Mouse (Mus musculus) ovary, postnatal 10 days (tissue): Measurements from ENCODE around the gene Dnm3.

Experiments used
- DNase-seq: peaks from one replicate; pipeline ENCODE4 v3.0.0; 2022; ENCODE audit warnings: low spot score

The Dnm3 gene

DNA sequence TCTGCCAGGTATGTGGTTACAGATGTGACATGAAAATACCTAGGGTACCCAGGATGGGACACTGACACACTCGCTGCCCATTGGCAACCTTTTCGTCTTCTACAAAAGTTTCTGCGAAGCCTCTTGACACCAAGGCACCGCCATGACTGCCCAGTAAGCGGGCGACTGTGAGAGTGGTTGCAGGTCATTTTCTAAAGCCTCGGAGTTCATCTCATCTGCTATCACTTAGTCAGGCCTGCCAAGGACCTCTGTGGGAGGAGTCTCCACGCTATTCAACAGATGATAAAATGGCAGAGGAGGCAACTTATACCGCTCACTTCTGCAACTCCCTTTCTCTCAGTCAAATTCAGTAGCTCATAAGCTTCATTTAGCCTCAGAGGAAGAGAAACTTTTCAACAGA is 268.8 kb downstream of the Dnm3 start:
- DNase-seq = no peak

DNA sequence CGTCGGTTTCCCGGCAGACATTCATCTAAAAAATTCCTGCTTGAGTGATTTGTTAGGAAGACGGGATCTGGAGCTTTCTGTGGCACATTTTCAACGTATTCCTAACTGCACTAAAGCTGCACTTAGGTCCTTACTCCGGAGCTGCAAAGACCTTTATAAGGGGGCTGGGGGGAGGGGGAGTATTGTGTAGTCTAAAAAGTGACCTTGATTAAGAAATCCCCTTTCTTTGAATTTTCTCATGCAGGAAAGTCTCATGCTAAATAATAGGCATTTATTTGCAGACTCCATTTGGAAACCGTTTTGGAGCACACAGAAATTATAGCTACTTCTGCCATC is 270.2 kb downstream of the Dnm3 start:
- DNase-seq = no peak

DNA sequence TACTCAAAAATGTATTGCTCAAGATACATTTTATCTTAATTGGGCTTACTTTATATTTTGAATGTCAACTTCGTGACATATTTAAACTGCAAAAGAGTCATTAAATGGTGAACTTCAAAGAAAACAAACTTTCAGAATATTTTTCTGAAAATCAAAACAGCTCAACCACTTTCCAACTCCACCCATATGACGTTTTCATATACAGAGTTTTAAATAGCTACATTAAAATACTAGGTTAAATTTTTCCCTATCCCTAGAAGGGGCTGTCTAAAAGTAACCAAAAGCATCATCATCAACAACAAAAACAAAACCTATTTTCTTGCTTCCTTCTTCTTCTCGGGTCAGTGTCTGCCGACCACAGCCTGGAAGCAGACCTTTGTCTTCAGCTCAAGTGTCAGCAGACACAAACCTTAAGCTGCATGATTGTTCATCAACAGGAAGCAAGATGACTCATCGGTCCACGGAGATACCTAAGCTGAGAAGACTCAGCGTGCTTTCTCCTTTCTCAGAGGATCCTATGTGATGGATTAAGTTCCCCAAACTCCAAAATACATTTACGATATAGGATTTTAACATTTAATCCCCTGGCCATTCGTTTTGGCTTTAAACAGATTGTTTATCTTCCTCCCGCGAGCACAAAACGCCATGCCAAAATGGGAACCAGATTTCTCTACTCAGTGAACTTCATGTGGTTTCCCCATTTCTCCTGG is 270.7 kb downstream of the Dnm3 start:
- no peak for DNase-seq

DNA sequence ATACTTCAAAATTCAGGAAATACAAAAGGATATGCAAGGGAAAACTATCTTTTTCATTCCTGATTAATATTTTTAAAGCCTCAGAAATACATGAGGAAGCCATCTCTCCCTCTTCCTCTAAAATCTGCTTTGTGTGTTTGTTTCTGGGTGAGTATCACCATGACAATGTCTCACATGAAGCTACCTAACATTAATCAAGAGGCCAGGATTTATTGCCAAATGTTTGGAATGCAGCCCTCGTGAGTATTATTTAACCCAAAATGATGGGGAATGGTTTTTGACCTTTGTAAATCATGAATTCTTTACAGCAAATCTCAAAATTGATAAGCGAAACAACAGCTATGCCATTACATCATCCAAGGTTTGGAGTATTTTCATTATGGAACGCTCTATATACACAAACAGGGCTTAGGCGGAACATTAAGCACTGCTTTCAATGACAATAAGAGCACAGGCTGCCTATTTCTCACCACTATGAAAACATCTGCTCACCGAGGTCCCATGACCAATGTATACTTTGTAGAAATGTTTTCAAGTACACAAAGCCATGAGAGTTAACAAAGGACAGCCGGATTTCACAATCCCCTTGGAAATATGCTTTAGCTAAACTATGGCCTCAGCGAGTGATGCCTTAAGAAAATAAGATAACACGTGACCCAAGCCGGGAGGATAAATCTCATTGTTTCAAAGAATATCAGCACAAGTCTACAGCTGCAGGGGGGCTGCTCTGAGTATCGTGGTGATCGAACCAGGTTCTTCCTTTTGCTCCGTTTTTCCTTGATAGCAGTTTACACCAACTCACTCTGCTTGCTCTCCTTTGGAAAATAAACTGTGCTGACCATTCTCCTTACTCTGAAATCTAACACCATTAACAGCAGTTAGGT is 275.1 kb downstream of the Dnm3 start:
- DNase-seq = no peak

DNA sequence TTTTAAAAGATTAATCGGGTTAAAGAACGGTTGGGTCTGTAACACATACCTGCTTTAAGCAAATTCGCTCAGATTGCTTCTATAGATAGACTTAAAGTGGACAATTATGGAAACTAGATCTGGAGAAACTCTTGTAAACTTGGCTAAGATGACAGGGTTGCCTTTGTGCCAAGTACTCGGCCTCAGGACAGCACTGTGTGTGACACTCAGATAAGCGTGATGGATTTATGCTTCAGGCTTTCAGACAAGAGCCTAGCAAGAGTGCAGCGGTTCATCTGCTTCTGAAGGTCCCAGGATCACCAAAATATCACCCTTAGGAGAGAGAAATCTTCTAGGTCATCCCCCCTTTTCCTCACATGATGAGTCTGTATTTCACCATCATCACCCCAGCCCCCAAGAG is 277.4 kb downstream of the Dnm3 start:
- DNase-seq = no peak

DNA sequence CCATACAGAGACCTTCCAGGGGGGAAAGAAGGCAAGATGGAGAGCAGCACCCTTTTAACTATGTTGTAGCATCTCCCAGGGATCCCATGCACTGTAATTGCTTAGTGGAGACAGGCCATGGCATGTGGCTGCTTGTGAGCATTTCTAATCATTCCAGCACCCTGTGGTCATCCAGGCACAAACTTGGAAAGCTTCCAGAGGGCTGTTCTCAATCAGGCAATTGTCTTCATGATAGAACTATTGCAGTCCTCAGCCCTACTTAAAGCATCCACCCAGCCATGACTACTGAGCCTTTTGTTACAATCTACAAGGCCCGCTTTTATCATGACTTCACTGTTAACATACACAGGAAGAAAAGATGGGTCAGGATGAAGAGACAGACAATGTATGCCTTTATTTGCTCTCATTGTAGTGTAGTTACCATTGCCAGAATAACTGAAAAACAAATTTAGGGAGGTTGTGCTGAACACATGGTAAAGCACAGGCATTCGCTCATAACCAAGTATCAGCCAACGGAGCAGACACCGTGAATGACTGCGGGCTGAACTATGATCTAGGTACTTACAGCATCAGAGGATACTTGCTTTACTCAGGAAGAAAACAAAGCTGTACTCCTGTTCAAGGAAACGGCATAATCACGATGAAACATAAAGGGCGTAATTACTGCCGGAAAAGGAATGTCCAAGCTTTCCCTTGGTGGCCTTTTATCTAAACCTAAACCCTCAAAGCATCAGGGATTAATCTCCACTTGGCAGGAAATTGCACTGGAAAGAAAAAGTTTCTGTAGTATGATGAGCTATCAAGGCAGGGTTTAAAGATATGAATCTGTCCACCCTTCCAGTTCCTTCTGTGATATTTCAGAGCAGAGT is 280.8 kb downstream of the Dnm3 start:
- no peak for DNase-seq

DNA sequence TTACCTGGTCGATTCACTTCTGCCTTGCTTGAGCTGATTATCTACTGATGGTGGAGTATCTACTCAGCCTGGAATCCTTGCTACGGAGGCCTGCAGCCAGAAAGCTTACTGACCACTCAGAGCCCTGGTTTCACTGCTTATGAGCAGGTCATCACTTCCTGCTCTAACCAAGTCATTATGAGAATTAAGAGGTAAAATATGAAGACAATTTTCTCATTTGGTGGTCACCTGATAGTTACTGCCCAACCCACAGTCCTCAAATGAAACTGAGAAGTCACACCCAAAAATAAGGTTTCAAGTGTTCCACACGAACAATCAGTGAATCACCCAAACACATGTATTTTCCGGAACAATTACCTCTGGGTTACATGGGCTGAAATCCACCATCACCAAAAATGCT is 289.1 kb downstream of the Dnm3 start:
- no peak for DNase-seq

DNA sequence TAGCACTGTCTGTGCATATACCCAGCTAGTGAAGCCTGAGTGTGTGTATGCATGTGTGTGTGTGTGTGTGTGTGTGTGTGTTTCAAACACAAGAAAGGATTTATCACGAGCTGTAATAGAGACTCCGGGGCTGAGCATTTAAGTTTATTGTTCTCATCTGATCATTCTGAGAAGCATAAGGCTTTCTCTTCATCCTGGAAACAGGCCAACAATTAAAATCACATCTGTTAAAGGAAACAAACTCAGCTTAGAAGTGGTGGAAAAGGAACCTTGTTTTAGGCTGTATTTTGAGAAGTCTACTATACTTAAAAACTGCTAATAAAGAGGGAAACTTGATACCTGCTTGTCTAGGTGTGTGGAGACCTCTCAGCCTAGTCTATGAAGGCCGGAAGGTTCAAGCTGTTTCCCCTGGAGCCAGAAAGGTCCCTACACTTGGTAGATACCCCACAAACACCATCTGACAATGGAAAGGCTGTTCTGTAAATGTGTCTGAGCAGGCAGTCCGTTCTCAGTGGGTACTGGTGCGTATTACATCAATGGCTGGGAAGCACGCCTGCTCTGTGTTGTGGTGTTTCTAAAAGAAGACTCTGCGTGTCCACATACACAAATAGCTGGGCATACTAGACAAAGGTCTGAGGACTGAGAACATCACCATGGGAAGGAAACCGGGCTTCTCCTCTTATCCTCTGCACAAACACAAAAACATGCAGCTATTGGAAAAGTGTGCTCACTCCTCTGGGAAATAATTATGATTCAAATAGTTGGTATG is 290.3 kb downstream of the Dnm3 start:
- no peak for DNase-seq

DNA sequence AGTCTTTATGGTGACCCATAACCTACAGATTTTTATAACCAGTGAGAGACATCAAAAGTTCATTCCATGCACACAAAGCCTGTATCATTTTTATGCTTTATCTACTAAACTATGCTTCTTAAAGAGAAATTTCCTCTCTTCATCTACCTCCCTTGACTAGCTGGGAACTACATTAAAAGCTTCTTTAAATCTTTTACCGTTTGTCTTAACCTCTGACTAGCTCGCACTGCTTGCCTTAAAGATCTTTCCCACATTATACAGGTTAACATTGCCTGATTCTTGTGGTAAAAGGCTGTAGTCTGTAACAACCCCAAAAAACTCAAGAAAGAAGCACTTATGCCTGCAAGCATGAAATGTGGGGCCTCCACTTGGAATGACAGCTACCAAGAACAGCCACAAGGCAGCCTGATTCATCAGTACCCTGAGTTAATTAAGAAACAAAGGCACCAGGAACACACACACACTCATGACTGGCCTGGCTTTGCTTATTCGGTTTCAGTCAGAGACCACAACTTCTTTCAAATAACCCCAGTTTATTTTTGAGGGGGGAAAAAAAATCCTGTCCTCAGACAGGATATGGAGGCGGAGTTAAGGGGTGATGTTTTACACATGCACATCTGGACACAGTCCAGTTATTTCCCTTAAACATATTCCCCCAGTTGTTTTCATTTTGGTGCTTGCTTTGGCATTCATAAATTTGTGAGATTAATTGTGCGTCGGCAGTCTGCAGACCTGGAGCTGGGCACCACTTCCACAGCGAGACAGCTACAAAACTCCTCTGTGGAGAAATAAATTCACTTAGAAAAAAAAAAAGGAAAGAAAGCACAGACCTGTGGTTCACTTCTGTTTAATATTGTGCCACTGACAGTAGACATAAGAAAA is 291.1 kb downstream of the Dnm3 start:
- DNase-seq = no peak

DNA sequence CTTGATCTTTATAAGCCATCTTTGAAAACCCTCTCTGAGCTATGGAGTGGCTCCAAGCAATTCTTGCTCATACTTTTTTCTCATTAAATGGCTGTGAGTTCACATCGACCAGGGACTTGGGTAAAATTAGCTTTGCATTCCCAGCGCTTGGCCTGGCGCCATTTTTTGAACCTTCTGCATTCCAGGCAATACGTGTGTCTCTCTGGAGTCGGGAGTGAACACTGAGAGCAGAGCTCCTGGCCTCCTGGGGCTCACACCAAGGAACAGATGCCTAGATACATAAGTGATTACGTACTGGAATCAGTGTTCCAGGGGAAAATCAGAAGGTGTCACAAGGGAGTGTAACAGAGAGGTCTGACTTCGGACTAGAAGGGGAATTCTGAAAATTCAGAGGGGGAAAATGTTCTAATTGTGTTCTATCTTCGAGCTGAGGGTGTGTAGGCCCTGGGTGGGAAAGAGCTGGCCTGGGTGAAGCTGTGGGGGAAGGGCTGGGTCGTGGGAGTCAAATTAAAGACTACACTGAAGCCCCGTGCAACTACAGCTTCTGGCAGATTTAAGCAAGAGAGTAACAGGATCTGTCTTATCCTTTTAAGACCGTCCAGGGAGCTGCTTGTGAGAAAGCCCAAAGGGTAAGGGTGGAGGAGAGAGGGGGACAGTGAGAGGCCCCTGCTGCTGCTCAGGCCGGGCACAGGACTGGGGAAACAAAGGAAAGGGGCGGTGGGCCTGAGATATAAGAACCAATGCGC is 293.7 kb downstream of the Dnm3 start:
- DNase-seq = no peak

DNA sequence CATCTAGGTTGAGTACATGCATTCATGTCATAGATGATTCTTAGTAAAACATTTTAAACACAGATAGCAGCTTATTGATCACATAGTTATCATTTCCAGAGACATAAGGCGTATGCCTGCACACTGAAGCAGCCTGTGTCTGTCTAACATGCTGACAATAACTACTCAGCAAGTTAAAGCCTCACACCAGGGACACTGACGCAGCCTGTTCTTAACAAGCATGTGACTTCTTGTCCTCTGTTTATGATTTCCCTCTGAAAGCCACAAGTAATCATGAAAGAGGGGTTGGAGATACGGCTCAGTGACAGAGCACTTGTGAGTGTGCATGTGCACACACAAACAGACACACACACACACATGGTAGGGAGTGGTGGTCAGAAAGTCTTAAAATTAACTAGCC is 294.4 kb downstream of the Dnm3 start:
- DNase-seq = no peak

DNA sequence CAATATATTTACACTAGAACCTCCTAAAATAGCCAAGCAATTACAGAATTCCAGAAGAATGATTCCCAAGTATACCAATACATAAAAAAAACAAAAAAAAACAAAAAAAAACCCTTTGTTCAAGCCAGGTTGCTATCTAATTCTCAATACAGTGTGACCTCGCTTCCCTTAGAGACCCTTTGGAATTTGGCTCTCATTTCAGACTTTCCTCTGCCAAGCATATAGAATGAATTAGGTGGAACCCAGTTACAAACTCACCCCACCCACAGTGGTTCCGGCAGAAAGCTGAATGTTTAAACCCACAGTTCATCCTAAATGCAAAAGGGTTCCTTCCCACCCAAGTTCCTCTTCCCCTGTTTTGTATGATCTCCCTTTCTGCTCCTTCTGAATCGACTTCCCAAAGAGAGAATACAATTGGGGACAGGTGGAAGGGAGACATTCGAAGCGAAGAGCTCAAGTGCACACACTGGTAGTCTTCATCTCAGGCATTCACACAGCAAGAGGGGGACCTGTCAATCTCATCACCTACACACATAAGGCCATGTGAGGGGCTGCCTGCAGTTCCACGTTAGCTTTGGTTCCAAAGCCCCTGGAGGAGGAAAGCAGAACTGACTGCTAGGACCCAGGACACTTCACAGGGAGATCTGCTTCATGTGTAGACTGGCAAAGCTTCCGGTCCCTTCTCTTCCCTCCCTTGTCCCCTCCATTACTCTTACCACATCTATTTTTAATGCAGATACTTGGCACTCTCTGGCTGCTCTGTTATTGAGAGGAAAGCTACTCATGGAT is 296.5 kb downstream of the Dnm3 start:
- DNase-seq = no peak

DNA sequence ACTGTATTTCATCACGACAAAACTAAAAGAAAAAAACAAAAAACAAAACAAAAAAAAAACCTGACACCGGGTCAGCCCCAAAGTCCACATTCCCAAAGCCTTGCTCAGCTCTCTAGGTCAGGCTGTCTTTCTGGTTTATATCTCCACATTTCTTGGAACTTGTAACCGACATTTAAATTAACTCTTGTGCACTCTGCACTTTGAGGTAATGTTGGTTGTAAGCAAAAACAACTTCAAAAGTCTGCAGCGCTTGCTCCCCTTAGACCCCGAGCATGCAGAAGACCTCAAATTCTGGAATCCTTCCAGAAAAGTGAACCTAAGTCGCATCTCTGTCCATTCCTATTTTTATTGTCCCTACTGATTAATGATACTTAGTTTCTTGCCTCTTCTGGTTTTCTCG is 297.4 kb downstream of the Dnm3 start:
- no peak for DNase-seq

DNA sequence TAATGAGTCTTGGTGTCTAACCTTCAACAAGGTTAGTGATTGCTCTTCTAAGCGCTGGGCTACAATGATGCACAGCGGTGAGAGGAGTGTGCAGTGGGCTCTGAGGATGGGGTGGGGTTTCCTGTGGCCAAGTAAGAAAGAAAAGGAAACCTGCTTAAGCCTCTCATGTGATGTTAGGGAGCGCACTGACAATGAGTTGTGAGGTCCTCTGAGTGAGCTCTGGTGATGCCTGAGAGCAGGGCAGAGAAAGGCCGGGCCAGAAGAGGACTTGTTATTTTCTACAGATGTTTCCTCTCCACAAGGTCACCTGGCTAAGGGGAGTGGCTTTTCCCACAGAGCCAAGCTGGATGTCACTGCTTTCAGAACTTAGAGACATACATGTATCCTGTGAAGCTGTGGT is 298.4 kb downstream of the Dnm3 start:
- no peak for DNase-seq

DNA sequence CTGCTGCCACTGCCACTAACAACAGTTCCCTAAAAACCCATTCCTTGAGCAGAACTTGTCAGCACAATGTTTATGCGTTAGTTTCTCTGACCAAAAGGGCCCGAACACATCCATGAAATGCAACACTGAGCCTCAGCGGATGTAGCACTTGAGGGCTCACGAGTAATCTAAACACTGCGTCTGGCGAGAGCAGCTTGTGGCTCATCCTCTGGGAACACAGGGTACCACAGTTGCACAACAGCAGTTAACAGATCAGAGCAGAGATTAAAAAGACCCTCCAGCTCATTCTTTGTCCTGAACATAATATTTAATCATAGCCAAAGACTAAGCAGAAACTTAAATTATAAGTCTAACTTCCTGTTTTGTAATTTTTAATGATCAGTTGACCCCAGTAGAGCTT is 305.0 kb downstream of the Dnm3 start:
- no peak for DNase-seq

DNA sequence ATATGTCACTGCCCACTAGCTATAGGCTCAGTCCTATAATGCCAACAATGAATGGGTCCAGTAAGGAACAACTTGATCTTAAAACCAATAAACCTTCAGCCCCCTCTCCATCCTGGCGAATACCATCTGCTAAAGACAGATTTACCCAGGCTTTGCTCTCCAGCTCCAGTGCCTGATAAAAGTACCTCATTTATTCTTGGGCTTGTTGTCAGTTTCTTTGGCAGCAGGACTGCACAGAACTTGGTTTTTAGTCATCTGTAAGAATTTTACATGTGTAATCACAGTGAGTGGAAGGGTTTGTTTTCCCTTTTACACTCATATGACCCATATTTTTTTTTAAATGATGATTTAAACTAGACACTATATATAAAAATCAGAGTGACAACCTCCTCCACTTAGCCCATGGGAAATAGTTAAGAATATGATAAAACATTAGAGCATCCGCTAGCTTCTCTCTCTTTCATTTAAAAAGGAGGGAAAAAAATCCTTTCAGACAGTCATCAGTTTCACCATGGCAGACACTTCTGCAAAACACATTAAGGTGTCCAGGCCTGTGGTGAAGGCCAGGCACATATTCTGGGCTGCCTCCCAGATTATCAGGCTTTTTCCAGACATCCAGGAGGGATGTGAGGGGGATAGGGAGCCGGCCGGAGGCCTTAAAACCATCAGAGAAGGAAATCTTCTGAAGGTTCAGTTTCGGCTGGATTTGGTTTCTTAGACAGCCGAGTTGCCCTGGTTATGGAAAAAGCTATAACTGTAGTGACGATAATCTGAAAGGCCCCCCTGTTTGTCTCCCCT is 313.9 kb downstream of the Dnm3 start:
- DNase-seq = no peak

DNA sequence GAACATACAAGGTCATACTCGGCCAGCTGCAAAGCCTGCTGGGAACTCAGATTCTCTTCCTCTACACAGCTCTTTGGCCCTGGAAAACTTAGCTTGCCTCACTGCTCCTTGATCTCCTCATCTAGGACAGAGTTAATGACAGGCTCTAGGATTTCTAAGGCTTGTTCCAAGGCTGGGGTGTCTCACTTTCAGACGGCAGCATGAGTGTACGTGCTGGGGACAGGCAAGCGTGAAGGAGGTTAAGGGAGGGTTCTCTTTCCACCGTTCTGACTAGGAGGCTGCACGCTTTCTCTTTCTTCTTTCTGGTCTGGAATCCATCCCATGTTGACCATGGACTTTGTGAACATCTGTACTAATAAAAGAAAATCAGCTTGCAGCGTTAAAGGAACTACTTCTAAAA is 315.2 kb downstream of the Dnm3 start:
- no peak for DNase-seq

DNA sequence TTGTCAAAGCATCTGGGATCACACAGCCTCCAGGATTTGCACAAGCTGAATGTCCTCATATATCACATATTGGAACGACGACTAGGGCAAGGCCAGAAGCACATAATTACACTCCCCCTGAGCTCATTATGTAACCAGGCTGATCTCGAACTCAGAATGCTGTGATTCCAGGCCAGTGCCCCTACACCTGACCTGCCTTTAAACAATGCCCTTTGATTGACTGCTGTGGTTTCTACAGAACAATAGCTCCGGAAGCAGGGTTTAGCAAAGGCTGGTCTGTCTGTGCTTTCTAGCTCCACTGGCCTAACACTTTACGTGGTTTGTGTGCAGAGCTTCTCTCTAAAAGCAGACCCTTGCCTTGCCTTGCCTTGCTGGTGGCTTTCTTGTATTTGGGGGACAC is 315.6 kb downstream of the Dnm3 start:
- DNase-seq = no peak

DNA sequence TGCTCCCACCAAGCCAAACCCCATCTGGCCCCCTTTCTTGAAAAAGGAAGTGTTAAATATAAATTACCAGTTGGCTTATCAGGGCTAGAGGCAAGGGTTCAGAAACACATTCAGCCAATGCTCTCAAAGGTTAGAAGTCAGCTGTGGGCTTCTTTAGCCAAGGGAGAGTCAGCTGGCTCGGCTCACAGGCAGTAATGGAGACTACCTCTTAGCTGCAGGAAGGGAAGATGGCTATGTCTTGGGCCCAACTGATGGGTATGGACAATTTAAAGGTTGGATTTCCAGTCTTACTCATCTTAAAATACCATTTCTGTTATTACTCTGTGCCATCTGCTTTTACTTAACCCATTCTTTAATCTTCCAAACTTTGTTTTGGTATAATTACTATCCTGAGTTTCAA is 317.1 kb downstream of the Dnm3 start:
- no peak for DNase-seq
